Mouse (Mus musculus) midbrain, embryonic 14.5 days (tissue): ENCODE data around the gene Anapc2. TPM values are rescaled to one million over a fixed set of nuclear protein-coding genes. Genes with fewer than 3 reads are reported as not detected.

Experiments
- ATAC-seq: fragments of 200-750 bp; cut with Nextera tagmentation; 2 replicates; pipeline ENCODE4 v1.8.0; 2017; ENCODE audit warnings: moderate number of reproducible peaks, moderate library complexity; ENCODE audit not compliant: low FRiP score, low TSS enrichment
- DNase-seq: peaks from one replicate; pipeline ENCODE4 v3.0.0-alpha.2; 2015
- H3K27ac ChIP-seq: fragments of 300-500 bp; sonication (generic); replicated peaks from 2 replicates; pipeline ENCODE4 v1.5.1; 2014; ENCODE audit warnings: mild to moderate bottlenecking, low read depth, low read length, moderate library complexity
- H3K27me3 ChIP-seq: fragments of 300-500 bp; sonication (generic); 2 replicates; pipeline ENCODE4 v1.6.1; 2014; ENCODE audit warnings: low read length, control low read depth, mixed read lengths; ENCODE audit not compliant: control insufficient read depth, insufficient read depth
- H3K36me3 ChIP-seq: fragments of 300-500 bp; sonication (generic); 2 replicates; pipeline ENCODE4 v1.6.1; 2014; ENCODE audit warnings: low read length, control low read depth; ENCODE audit not compliant: control insufficient read depth, insufficient read depth
- H3K4me1 ChIP-seq: fragments of 300-500 bp; sonication (generic); 2 replicates; pipeline ENCODE4 v1.6.1; 2014; ENCODE audit warnings: mild to moderate bottlenecking, antibody characterized with exemption, low read length, control low read depth; ENCODE audit not compliant: control insufficient read depth, insufficient read depth
- H3K4me2 ChIP-seq: fragments of 300-500 bp; sonication (generic); 2 replicates; pipeline ENCODE4 v1.6.1; 2014; ENCODE audit warnings: mild to moderate bottlenecking, low read length, moderate library complexity
- H3K4me3 ChIP-seq: fragments of 300-500 bp; sonication (generic); replicated peaks from 2 replicates; pipeline ENCODE4 v1.5.1; 2014; ENCODE audit warnings: low read depth, low read length
- H3K9ac ChIP-seq: fragments of 300-500 bp; sonication (generic); replicated peaks from 2 replicates; pipeline ENCODE4 v1.6.1; 2014; ENCODE audit warnings: mild to moderate bottlenecking, low read length, moderate library complexity
- H3K9me3 ChIP-seq: fragments of 300-500 bp; sonication (generic); 2 replicates; pipeline ENCODE4 v1.6.1; 2016; ENCODE audit warnings: low read length, control low read depth, mixed read lengths; ENCODE audit not compliant: control insufficient read depth
- WGBS: fragments of 180-500 bp; shearing (Covaris S2); extraction: QIAGEN DNeasy Blood & Tissue Kit; methylation state at CpG from one replicate; pipeline ENCODE4 v1.1.7; 2014; 5-methylcytosine and 5-hydroxymethylcytosine counted together
- polyA plus RNA-seq: library from polyadenylated mRNA; unstranded; fragments of >200 nt; fragmentation: Nextera tagmentation; extraction: Ambion mirVana; gene quantifications from 2 replicates; pipeline ENCODE4 v1.2.1, GENCODE M21; 2014

Gene Anapc2
- polyA plus RNA-seq, 1 experiment from 2014 or later: 117 TPM

DNA sequence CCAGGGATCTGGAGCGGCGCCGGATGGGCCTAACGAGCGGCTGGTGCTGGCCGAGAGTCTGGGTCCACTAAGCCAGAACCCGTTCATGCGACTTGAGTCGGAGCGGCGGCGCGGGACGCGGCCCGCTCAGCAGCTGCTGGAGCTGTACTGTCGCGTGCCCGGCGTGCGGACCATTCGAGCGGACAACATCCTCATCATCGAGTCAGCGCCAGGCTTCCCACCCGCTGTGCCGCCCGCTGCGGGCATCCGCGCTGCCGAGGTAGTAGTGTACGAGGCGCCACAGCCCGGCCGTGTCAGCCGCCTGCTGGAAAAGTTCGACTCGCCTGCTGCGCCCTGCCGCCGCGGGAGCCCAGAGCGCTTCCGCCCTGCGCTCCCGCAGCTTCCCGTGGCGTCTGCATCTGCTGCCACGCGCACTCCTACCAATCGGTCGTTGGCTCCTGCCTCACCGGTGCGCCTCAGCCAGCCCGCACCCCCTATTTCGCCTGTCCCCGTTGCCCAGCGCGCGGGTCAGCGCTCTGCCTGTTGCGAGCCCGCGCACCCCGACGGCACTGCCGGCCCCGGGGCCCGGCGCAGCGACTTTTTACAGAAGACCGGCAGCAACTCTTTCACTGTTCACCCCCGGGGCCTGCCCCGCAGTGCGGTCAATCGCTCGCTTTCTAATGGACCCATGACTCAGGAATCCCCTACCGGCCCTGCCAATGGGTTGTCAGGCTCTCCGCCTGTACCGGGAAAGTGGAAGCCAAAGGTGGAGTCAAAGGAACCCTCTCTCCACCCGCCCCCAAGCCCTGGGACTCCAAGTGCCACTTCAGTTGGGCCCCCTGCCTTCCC lies 9.3 kb upstream of the Anapc2 start:
- no peaks in the 10 kb centered on the region for H3K9me3 ChIP-seq
- peaks cover 9% of the 10 kb centered on the region for H3K27me3 ChIP-seq
- H3K4me1 ChIP-seq: peaks cover 47% of the 10 kb centered on the region
- H3K4me2 ChIP-seq: peak overlapping the region; percentile 100
- WGBS: under 1% methylated on average over 82 of the region's 82 CpGs
- peak overlapping the region; percentile 74 for H3K27ac ChIP-seq
- peak; percentile 71 for DNase-seq
- peak overlapping the region; percentile 68 for H3K9ac ChIP-seq
- peak overlapping the region; percentile 80 for H3K4me3 ChIP-seq
- no peaks in the 10 kb centered on the region for H3K36me3 ChIP-seq
- ATAC-seq: peak; percentile 21

DNA sequence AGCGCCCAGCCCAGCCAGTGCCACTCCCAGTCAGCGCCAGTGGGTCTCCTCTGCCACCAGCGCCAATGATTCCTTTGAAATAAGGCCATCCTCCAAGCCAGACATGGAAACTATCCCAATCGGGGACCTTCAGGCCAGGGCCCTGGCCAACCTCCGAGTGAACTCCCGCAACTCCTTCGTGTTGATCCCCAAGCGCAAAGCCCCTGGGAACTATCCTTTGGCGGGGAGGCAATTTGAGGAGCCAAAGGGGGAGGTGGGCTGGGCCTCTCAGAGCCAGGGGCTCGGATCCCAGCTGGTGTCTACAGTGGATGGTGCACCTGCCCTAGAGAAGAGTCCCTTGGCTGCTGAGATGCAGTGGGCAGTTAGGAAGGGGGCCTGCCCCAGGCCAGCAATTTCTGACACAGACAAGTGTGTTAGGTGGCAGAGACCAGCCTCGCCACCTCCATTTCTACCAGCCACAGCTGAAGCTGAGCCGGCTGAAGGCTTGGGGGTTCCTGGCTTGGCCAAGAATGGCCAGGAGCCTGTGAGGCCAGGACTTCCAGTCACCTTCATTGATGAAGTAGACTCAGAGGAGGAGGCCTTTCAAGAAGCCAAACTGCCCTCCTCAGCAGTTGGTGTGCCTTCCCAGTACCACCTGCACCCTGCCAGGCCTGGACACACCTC lies 8.5 kb upstream of the Anapc2 start:
- Histone ChIP-seq H3K4me1 (peaks cover 47% of the 10 kb centered on the region), H3K4me3 (peak overlapping the region; percentile 80), H3K27ac (no peak overlapping the region), H3K27me3 (peaks cover 9% of the 10 kb centered on the region), H3K4me2 (peak overlapping the region; percentile 100), H3K9me3 (no peaks in the 10 kb centered on the region), H3K36me3 (peaks cover 7% of the 10 kb centered on the region), H3K9ac (peak overlapping the region; percentile 68)
- DNase-seq: no peak
- ATAC-seq: no peak
- WGBS: 18% methylated on average over 12 of the region's 12 CpGs

DNA sequence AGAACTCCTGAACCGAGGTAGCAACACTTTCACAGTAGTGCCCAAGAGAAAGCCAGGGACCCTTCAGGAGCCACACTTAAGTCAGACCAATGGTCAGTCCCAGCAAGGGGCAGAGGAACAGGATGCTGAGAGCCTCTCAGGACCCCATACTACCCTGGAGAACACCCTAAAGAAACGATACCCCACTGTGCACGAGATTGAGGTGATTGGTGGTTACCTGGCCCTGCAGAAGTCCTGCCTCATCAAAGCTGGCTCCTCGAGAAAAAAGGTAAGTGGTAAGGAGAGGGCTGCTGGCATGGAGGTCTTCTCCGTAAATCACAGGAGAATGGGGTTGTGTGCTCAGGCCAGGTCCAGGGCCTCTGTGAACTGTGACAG lies 8.0 kb upstream of the Anapc2 start:
- Histone ChIP-seq H3K27me3 (peaks cover 9% of the 10 kb centered on the region), H3K4me1 (peaks cover 47% of the 10 kb centered on the region), H3K27ac (no peak overlapping the region), H3K4me3 (no peak overlapping the region; the same call in 1 of the 2 replicates), H3K4me2 (peak overlapping the region; percentile 100), H3K9me3 (no peaks in the 10 kb centered on the region), H3K36me3 (peaks cover 12% of the 10 kb centered on the region), H3K9ac (no peak overlapping the region; the same call in 1 of the 2 replicates)
- DNase-seq (no peak), ATAC-seq (no peak)
- WGBS: 77% methylated on average over 5 of the region's 5 CpGs

DNA sequence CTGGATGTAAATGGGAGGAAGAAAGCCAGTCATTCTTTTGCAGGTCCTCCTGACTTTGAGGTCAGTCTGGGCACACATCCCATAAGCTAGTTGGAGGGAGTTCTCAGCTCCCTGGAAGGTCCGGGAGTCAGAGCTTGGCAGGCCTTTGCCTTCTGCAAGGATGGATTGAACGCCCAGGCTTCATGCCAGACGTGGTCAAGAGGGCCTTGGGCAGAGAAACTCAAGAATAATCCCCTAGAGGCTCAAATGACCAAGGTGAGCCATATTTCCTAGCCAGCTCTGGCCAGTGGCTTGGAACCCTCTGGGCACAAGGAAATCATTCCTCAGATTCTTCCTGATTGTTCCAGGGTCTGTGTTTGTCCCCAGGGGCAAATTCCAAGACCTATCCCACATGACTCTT lies 7.4 kb upstream of the Anapc2 start:
- H3K4me3 ChIP-seq: 0 out of 2 replicates have a peak overlapping the region, but pooled peaks have one; percentile 12
- peaks cover 47% of the 10 kb centered on the region for H3K4me1 ChIP-seq
- H3K9me3 ChIP-seq: no peaks in the 10 kb centered on the region
- no peak overlapping the region for H3K27ac ChIP-seq
- DNase-seq (no peak), ATAC-seq (no peak)
- peak overlapping the region; percentile 100 for H3K4me2 ChIP-seq
- H3K9ac ChIP-seq: no peak overlapping the region; the same call in 1 of the 2 replicates
- 73% methylated on average over 3 of the region's 3 CpGs for WGBS
- peaks cover 18% of the 10 kb centered on the region for H3K36me3 ChIP-seq
- H3K27me3 ChIP-seq: peaks cover 9% of the 10 kb centered on the region

DNA sequence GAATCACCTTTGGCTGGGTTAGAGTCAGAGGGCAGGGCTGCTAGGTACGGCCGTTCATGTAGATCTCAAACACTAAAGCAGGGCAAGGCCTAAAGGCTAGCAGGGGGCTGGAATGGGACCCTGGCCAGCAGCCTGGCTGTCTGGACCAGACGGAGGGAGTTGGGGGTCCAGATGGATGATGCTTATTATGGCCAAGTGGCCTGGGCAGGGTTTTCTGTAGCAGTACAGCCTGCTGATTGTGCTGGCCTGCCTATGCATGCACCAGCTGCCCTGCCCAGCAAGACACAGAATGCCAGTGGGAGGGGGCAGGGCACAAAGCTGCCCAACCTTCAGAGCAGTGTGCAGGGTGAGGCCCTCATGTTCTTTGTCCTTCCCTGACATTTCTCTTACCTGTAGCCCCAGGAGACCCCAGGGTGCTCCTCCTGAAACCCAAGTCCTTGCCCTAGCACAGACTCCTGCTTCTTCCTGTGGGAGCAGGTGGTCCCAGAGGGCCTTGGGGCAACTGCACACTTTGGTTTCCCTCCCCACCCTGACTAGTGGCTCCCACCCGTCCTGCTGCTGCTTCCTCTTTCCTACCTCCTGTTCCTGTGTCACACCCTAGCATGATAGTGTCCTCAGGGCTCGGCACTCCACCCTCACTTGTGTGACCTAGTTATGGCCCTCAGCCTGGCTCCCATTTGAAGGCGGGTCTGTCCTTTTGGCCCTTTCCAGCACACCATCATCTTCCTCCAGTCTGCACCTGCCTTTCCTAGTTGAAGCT lies 6.2 kb upstream of the Anapc2 start:
- no peak overlapping the region for H3K4me3 ChIP-seq
- peaks cover 53% of the 10 kb centered on the region for H3K4me1 ChIP-seq
- ATAC-seq (no peak), DNase-seq (no peak)
- H3K36me3 ChIP-seq: peaks cover 27% of the 10 kb centered on the region
- H3K27ac ChIP-seq: no peak overlapping the region
- peak overlapping the region; percentile 100 for H3K4me2 ChIP-seq
- H3K9me3 ChIP-seq: no peaks in the 10 kb centered on the region
- 70% methylated on average over 6 of the region's 6 CpGs for WGBS
- H3K27me3 ChIP-seq: peaks cover 9% of the 10 kb centered on the region
- peak overlapping the region; percentile 31; the same call in 1 of the 2 replicates for H3K9ac ChIP-seq

DNA sequence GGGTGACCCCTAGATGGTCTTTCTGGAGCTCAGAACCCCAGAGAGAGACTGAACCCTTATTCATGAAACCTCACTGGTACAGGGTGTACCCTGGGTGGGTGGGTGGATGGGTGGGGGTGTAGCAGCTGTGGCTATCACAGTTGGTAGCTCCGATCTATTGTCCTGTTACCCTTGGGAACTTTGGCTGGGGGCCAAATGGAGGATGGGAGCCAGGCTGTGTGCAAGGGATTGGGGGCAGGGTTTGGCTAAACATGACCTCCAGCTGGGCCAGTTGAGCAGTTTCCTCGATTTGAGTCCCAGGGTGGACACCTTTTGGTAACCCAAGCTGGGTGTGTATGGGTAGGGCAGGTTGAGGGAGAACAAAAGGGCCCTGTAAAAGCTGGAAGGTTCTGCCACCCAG lies 5.6 kb upstream of the Anapc2 start:
- Histone ChIP-seq H3K36me3 (peaks cover 27% of the 10 kb centered on the region), H3K27ac (0 out of 2 replicates have a peak overlapping the region, but pooled peaks have one; percentile 52), H3K9me3 (no peaks in the 10 kb centered on the region), H3K9ac (peak overlapping the region; percentile 16; the same call in 1 of the 2 replicates), H3K27me3 (peaks cover 9% of the 10 kb centered on the region), H3K4me3 (no peak overlapping the region), H3K4me2 (peak overlapping the region; percentile 100), H3K4me1 (peaks cover 59% of the 10 kb centered on the region)
- ATAC-seq: no peak
- peak; percentile 35 for DNase-seq
- WGBS: 50% methylated on average over 2 of the region's 2 CpGs

DNA sequence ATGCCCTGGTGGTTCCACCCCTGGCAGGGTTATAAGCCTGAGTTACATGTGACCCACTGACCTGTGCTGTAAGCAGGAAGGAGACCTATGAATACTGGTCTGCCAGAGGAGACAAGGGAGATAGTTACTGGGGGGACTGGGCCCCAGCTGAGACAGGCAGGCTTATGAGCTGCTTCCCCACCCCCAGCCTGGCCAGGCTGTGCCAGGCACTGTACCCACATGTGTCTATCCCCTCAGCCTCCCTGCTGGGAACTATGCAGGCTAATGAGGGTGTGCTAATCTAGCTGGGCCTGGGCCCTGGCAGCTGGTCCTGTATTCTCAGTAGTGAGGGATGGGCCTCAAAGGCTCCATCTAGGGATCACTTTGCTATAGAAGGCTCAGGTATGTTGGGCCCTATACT lies 5.0 kb upstream of the Anapc2 start:
- DNase-seq: no peak
- Histone ChIP-seq H3K27ac (0 out of 2 replicates have a peak overlapping the region, but pooled peaks have one; percentile 52), H3K9ac (peak overlapping the region; percentile 16; the same call in 1 of the 2 replicates), H3K36me3 (peaks cover 27% of the 10 kb centered on the region), H3K4me1 (peaks cover 59% of the 10 kb centered on the region), H3K4me3 (no peak overlapping the region), H3K27me3 (peaks cover 9% of the 10 kb centered on the region), H3K9me3 (no peaks in the 10 kb centered on the region), H3K4me2 (peak overlapping the region; percentile 100)
- ATAC-seq: no peak

DNA sequence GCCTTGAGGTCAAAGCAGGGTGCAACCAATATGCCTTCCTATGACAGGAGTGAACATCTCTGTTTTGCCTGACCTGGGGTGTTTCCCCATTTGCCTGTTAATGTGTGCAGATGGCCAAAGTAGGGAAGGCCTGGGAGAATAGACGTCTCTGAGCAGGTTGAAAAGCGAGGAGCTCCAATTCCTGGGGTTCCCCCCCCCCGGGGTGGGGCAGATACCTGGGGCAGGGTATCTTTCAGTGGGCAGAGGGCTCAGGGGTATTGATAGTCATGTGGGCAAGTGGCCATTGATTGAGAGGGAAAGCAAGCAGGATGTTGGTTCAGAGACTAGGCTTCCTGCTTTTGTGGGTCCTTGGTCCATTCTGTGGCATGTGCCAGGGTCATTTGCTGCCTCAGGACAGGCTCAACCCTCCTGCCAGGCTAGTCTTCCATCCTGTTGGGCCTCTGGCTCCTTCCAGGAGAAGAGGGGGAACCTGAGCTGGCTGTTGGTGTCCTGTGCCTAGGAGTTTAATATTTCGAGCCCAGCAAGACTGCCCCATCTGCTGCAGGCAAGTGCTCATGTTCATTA lies 4.5 kb upstream of the Anapc2 start:
- no peaks in the 10 kb centered on the region for H3K9me3 ChIP-seq
- DNase-seq (no peak), ATAC-seq (no peak)
- H3K36me3 ChIP-seq: peaks cover 27% of the 10 kb centered on the region
- H3K4me2 ChIP-seq: no peak overlapping the region
- 78% methylated on average over 4 of the region's 4 CpGs for WGBS
- peaks cover 60% of the 10 kb centered on the region for H3K4me1 ChIP-seq
- no peak overlapping the region for H3K4me3 ChIP-seq
- peaks cover 9% of the 10 kb centered on the region for H3K27me3 ChIP-seq
- no peak overlapping the region for H3K9ac ChIP-seq
- H3K27ac ChIP-seq: no peak overlapping the region
